Mouse (Mus musculus) midbrain, embryonic 10.5 days (tissue): ENCODE results near the gene Serpina3i. TPM values are rescaled to one million over a fixed set of nuclear protein-coding genes. Genes with fewer than 3 reads are reported as not detected.

Experiments used
- polyA plus RNA-seq: library from polyadenylated mRNA; unstranded; fragments of >200 nt; fragmentation: Nextera tagmentation; extraction: Ambion mirVana; gene quantifications from 2 replicates; pipeline ENCODE4 v1.2.1, GENCODE M21; 2016

Serpina3i gene
- polyA plus RNA-seq, 1 experiment from 2014 or later, result not detected

Other genes with a start within 250 kb of the Serpina3i start
- not detected in 2 replicates for gene Serpina9, start 249.4 kb upstream of the Serpina3i start, polyA plus RNA-seq
- not detected in 2 replicates for gene Serpina12, start 218.7 kb upstream of the Serpina3i start, polyA plus RNA-seq
- not detected in 2 replicates for gene Serpina5, start 162.0 kb upstream of the Serpina3i start, polyA plus RNA-seq
- gene Serpina3a, start 150.4 kb upstream of the Serpina3i start, polyA plus RNA-seq, result not detected in 2 replicates
- not detected in 2 replicates for gene Serpina3b, start 135.1 kb upstream of the Serpina3i start, polyA plus RNA-seq
- gene Serpina3c, start 109.3 kb upstream of the Serpina3i start, polyA plus RNA-seq, result not detected in 2 replicates
- gene Serpina3f, start 48.6 kb upstream of the Serpina3i start, polyA plus RNA-seq, result 0.27 and 0.30 TPM in 2 replicates
- gene Serpina3g, start 26.9 kb upstream of the Serpina3i start, polyA plus RNA-seq, result 0.25 TPM in 1 of 2 replicates, not detected in the other
- not detected in 2 replicates for gene Serpina3j, start 51.4 kb downstream of the Serpina3i start, polyA plus RNA-seq
- gene Serpina3k, start 75.4 kb downstream of the Serpina3i start, polyA plus RNA-seq, result not detected in 2 replicates
- gene Serpina3m, start 75.4 kb downstream of the Serpina3i start, polyA plus RNA-seq, result not detected in 2 replicates
- gene Serpina3n, start 143.6 kb downstream of the Serpina3i start, polyA plus RNA-seq, result not detected in 2 replicates
- 0.24 and 0.27 TPM in 2 replicates for gene Gsc, start 210.2 kb downstream of the Serpina3i start, polyA plus RNA-seq